Mouse (Mus musculus) kidney, embryonic 16.5 days (tissue): Measurements from ENCODE around the gene Tex21. TPM values are rescaled to one million over a fixed set of nuclear protein-coding genes. Genes with fewer than 3 reads are reported as not detected.

Experiments used
- ATAC-seq: fragments of 200-750 bp; cut with Nextera tagmentation; 2 replicates; pipeline ENCODE4 v1.8.0; 2017; ENCODE audit warnings: moderate TSS enrichment; ENCODE audit not compliant: low FRiP score, low TSS enrichment
- H3K27ac ChIP-seq: fragments of 300-500 bp; sonication (generic); 2 replicates; pipeline ENCODE4 v1.5.1; 2014; ENCODE audit warnings: low read length
- H3K27me3 ChIP-seq: fragments of 300-500 bp; sonication (generic); 2 replicates; pipeline ENCODE4 v1.6.1; 2014; ENCODE audit warnings: low read length, control low read depth, mixed read lengths; ENCODE audit not compliant: insufficient read depth
- H3K36me3 ChIP-seq: fragments of 300-500 bp; sonication (generic); 2 replicates; pipeline ENCODE4 v1.6.1; 2014; ENCODE audit warnings: low read length, control low read depth, mixed read lengths; ENCODE audit not compliant: insufficient read depth
- H3K4me1 ChIP-seq: fragments of 300-500 bp; sonication (generic); 2 replicates; pipeline ENCODE4 v1.6.1; 2014; ENCODE audit warnings: low read length, control low read depth, mixed read lengths; ENCODE audit not compliant: insufficient read depth
- H3K4me2 ChIP-seq: fragments of 300-500 bp; sonication (generic); replicated peaks from 2 replicates; pipeline ENCODE4 v1.6.1; 2014; ENCODE audit warnings: low read depth, low read length
- H3K4me3 ChIP-seq: fragments of 300-500 bp; sonication (generic); 2 replicates; pipeline ENCODE4 v1.5.1; 2014; ENCODE audit warnings: mild to moderate bottlenecking, low read length
- H3K9ac ChIP-seq: fragments of 300-500 bp; sonication (generic); replicated peaks from 2 replicates; pipeline ENCODE4 v1.6.1; 2014; ENCODE audit warnings: low read length
- H3K9me3 ChIP-seq: fragments of 300-500 bp; sonication (generic); 2 replicates; pipeline ENCODE4 v1.6.1; 2016; ENCODE audit warnings: low read length, control low read depth
- WGBS: fragments of 180-500 bp; shearing (Covaris S2); extraction: QIAGEN DNeasy Blood & Tissue Kit; methylation state at CpG from one replicate; pipeline ENCODE4 v1.1.7; 2014; 5-methylcytosine and 5-hydroxymethylcytosine counted together
- polyA plus RNA-seq: library from polyadenylated mRNA; unstranded; fragments of >200 nt; fragmentation: Nextera tagmentation; extraction: Ambion mirVana; gene quantifications from 2 replicates; pipeline ENCODE4 v1.2.1, GENCODE M21; 2015

Tex21 gene
- polyA plus RNA-seq, 1 experiment from 2014 or later = 0.10 TPM

DNA sequence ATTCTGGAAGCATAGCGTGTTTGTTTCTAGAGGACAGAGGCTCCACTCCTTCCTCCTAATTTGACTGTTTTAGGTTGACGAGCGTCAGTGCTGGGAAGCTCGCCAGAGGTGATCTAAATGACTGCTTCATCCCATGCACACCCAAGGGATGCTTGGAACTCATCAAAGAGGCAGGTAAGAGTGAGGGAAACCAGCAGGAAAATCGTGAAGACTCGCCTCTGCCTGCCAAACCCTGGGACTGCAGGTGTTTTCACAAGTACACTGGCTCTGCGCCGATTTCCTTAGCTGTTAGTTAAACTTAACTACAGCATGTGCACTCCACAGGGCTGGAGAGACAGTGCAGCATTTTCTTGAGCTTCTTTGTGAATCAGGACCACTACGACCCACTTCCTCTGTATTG lies 34.0 kb upstream of the Tex21 start:
- H3K9ac ChIP-seq = no peak overlapping the region
- H3K36me3 ChIP-seq = peaks cover 42% of the 10 kb centered on the region
- H3K4me1 ChIP-seq = no peaks in the 10 kb centered on the region
- H3K4me3 ChIP-seq = no peak overlapping the region
- no peak for ATAC-seq
- no peaks in the 10 kb centered on the region for H3K27me3 ChIP-seq
- no peak overlapping the region for H3K27ac ChIP-seq
- no peaks in the 10 kb centered on the region for H3K9me3 ChIP-seq
- 77% methylated on average over 9 of the region's 9 CpGs for WGBS
- no peak overlapping the region for H3K4me2 ChIP-seq

DNA sequence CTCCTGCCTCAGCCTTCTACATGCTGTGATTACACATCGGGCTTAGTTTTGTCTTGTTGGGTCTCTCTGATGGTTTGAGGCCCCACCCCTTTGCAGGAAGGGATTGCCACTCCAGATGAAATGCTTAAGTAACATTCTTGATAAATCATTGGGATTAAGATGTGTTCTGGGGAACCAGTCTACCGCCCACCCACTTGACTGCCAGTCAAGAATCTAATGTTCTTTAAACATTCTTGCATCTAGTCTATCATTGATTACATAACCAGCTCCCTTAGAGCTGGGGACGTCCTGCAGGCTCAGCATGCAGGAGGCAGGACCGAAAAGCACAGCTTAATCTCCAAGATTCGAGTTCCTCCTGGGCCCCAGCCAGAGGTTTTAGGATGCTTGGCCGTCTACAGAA lies 31.7 kb upstream of the Tex21 start:
- Histone ChIP-seq H3K9me3 (no peaks in the 10 kb centered on the region), H3K27ac (no peak overlapping the region), H3K36me3 (peaks cover 31% of the 10 kb centered on the region), H3K4me3 (no peak overlapping the region), H3K9ac (no peak overlapping the region), H3K4me2 (no peak overlapping the region), H3K4me1 (no peaks in the 10 kb centered on the region), H3K27me3 (no peaks in the 10 kb centered on the region)
- no peak for ATAC-seq
- 78% methylated on average over 6 of the region's 6 CpGs for WGBS

GRCm38 (mm10) chr12:76272610-76273524 lies 26.3 kb upstream of the Tex21 start:
- 83% methylated on average over 10 of the region's 10 CpGs for WGBS
- H3K4me1 ChIP-seq = no peaks in the 10 kb centered on the region
- H3K36me3 ChIP-seq = peaks cover 8% of the 10 kb centered on the region; the same call in 1 of the 2 replicates
- no peak overlapping the region for H3K27ac ChIP-seq
- ATAC-seq = peak; percentile 81; the same call in 1 of the 2 replicates
- no peak overlapping the region for H3K4me3 ChIP-seq
- no peak overlapping the region for H3K4me2 ChIP-seq
- no peaks in the 10 kb centered on the region for H3K27me3 ChIP-seq
- no peaks in the 10 kb centered on the region for H3K9me3 ChIP-seq
- H3K9ac ChIP-seq = no peak overlapping the region

DNA sequence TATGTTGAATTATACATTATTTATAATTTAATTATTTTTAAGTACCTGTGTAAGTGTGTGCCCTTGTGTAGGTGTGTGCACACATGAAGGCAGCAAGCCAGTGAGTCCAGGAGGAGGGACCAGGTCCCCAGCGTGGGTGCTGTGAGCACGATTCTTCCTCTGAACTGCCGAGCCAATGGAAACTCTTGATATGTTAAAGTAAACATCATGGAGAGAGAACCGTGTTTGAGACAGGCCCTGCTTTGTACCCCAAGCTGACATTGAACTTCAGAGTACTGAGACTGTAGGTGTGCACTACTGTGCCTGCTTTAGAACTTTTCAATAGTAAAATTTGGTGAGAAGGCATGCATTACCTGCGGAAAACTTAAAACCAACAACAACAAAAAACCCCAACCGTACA lies 25.0 kb upstream of the Tex21 start:
- ATAC-seq = no peak
- no peak overlapping the region for H3K9ac ChIP-seq
- no peak overlapping the region for H3K27ac ChIP-seq
- WGBS = 87% methylated on average over 6 of the region's 6 CpGs
- H3K4me1 ChIP-seq = no peaks in the 10 kb centered on the region
- peaks cover 8% of the 10 kb centered on the region; the same call in 1 of the 2 replicates for H3K36me3 ChIP-seq
- no peaks in the 10 kb centered on the region for H3K27me3 ChIP-seq
- H3K9me3 ChIP-seq = no peaks in the 10 kb centered on the region
- H3K4me2 ChIP-seq = no peak overlapping the region
- no peak overlapping the region for H3K4me3 ChIP-seq

- no peaks in the 10 kb centered on the region for H3K27me3 ChIP-seq
- H3K9ac ChIP-seq = no peak overlapping the region
- H3K4me3 ChIP-seq = no peak overlapping the region
- 66% methylated on average over 7 of the region's 7 CpGs for WGBS
- no peak for ATAC-seq
- H3K36me3 ChIP-seq = peaks cover 12% of the 10 kb centered on the region; the same call in 1 of the 2 replicates
- H3K27ac ChIP-seq = no peak overlapping the region
- no peak overlapping the region for H3K4me2 ChIP-seq
- H3K9me3 ChIP-seq = no peaks in the 10 kb centered on the region
- no peaks in the 10 kb centered on the region for H3K4me1 ChIP-seq
Observed at GRCm38 (mm10) chr12:76269196-76269595, 22.6 kb upstream of the Tex21 start.

DNA sequence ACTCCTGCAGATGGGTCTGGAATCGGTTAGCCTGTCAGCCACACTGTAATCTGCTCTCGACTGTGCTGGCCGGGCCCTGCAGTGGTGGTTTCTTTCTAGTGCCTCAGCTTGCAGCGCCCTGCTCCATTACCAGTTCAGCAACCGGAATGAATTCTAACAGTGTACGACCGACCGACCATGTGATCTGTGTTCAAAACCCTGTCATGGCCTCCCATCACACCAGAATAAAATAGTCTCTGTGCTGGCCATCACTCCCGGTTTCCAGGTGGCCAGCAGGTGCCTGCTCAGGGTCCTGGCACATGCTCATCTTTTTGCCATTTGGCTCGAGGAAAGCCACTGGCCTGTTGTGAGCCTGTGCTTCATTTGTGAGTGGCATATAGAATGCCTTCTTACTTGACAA lies 22.1 kb upstream of the Tex21 start:
- H3K4me2 ChIP-seq = no peak overlapping the region
- no peak overlapping the region for H3K4me3 ChIP-seq
- H3K4me1 ChIP-seq = no peaks in the 10 kb centered on the region
- ATAC-seq = no peak
- H3K9me3 ChIP-seq = no peaks in the 10 kb centered on the region
- peaks cover 12% of the 10 kb centered on the region; the same call in 1 of the 2 replicates for H3K36me3 ChIP-seq
- H3K27me3 ChIP-seq = no peaks in the 10 kb centered on the region
- WGBS = 85% methylated on average over 10 of the region's 10 CpGs
- no peak overlapping the region for H3K27ac ChIP-seq
- no peak overlapping the region for H3K9ac ChIP-seq

DNA sequence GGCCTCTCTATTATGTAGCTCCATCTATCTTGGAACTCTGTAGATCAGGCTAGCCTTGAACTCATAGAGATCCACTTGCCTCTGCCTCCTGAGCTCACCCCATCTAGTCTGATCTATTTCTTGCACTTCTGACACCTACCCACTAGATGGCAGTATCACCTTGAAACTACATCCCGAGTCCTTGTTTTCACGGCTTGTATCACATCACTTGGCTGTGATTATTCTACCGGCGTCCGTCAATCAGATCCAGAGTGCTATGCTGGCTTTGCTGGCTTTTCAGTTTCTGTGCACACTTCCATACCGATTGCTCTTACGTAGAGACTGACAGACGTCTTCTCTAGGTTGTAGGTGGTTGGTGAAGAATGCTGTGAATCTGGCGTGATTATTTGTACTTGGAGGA lies 20.3 kb upstream of the Tex21 start:
- H3K27me3 ChIP-seq = no peaks in the 10 kb centered on the region
- 77% methylated on average over 9 of the region's 9 CpGs for WGBS
- H3K9me3 ChIP-seq = no peaks in the 10 kb centered on the region
- H3K9ac ChIP-seq = no peak overlapping the region
- H3K27ac ChIP-seq = no peak overlapping the region
- H3K4me3 ChIP-seq = no peak overlapping the region
- ATAC-seq = 0 out of 2 replicates have a peak, but pooled peaks have one; percentile 12
- no peak overlapping the region for H3K4me2 ChIP-seq
- H3K36me3 ChIP-seq = peaks cover 9% of the 10 kb centered on the region; the same call in 1 of the 2 replicates
- H3K4me1 ChIP-seq = no peaks in the 10 kb centered on the region

DNA sequence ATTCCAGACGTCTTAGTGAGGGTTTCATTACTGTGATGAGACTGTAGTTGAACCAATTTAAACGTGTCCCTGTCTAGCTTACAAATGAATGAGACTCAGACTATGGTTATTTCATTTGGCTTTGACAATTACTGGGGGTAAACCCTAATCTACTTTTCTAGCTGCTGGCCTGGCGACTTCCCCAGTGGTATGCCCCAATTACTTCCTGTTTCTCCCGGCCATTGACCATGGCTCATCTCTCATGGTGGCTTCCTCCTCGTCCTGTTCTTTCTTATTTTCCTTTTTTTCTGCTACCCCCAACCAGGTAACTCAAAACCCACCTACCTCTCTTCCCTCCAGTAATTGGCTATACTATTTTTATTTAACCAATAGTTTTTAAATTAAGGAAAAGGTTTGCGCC lies 18.5 kb upstream of the Tex21 start:
- Histone ChIP-seq H3K4me1 (no peaks in the 10 kb centered on the region), H3K36me3 (0 out of 2 replicates have a peak, but pooled peaks cover 4% of the 10 kb centered on the region), H3K9ac (no peak overlapping the region), H3K27ac (no peak overlapping the region), H3K27me3 (no peaks in the 10 kb centered on the region), H3K4me3 (no peak overlapping the region), H3K9me3 (no peaks in the 10 kb centered on the region), H3K4me2 (no peak overlapping the region)
- WGBS = 78% methylated on average over 6 of the region's 6 CpGs
- ATAC-seq = no peak

DNA sequence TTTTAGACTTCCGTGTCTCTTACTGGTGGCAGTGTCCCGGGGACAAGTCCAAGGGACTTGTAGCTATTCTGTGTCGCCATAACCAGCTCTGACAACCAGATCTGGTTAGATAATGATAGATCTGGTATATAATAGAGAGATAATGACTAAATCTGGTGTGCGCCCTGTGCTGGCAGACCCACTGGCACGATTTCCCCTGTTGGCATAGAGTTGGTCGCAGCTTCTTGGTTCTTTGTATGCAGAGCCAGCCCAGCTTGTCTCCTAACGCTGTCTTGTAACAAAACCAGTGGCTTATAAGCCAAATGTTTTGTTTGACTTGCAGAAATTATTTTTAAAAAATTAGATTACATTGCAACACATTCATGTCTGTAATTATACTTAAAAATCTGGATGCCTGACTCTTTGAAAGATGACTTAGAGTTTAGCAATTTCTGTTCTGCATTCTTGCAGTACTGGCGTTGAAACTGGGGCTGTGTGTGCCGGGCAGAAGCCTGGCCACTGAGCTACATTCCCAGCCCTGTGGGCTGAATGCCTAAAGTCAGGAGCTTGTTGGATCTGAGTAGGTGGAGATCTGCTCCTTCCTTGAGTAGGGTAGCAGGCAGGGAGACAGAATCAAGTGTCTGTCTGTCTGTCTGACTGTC lies 17.9 kb upstream of the Tex21 start:
- Histone ChIP-seq H3K4me2 (no peak overlapping the region), H3K9ac (no peak overlapping the region), H3K27ac (no peak overlapping the region), H3K4me3 (no peak overlapping the region), H3K36me3 (0 out of 2 replicates have a peak, but pooled peaks cover 4% of the 10 kb centered on the region), H3K9me3 (no peaks in the 10 kb centered on the region), H3K27me3 (no peaks in the 10 kb centered on the region), H3K4me1 (no peaks in the 10 kb centered on the region)
- 88% methylated on average over 9 of the region's 9 CpGs for WGBS
- ATAC-seq = no peak

- no peak overlapping the region for H3K9ac ChIP-seq
- no peaks in the 10 kb centered on the region for H3K27me3 ChIP-seq
- H3K36me3 ChIP-seq = 0 out of 2 replicates have a peak, but pooled peaks cover 4% of the 10 kb centered on the region
- no peak overlapping the region for H3K4me3 ChIP-seq
- no peak overlapping the region for H3K4me2 ChIP-seq
- WGBS = 61% methylated on average over 1 of the region's 1 CpGs
- H3K4me1 ChIP-seq = no peaks in the 10 kb centered on the region
- no peaks in the 10 kb centered on the region for H3K9me3 ChIP-seq
- ATAC-seq = no peak
- no peak overlapping the region for H3K27ac ChIP-seq
Observed at GRCm38 (mm10) chr12:76263876-76264275, 17.3 kb upstream of the Tex21 start.
